Mouse (Mus musculus) midbrain, embryonic 14.5 days (tissue): ENCODE results near the gene Mrpl49. TPM values are rescaled to one million over a fixed set of nuclear protein-coding genes. Genes with fewer than 3 reads are reported as not detected.

Experiments
- ATAC-seq: fragments of 200-750 bp; cut with Nextera tagmentation; 2 replicates; pipeline ENCODE4 v1.8.0; 2017; ENCODE audit warnings: moderate number of reproducible peaks, moderate library complexity; ENCODE audit not compliant: low FRiP score, low TSS enrichment
- DNase-seq: peaks from one replicate; pipeline ENCODE4 v3.0.0-alpha.2; 2015
- H3K27ac ChIP-seq: fragments of 300-500 bp; sonication (generic); replicated peaks from 2 replicates; pipeline ENCODE4 v1.5.1; 2014; ENCODE audit warnings: mild to moderate bottlenecking, low read depth, low read length, moderate library complexity
- H3K27me3 ChIP-seq: fragments of 300-500 bp; sonication (generic); 2 replicates; pipeline ENCODE4 v1.6.1; 2014; ENCODE audit warnings: low read length, control low read depth, mixed read lengths; ENCODE audit not compliant: control insufficient read depth, insufficient read depth
- H3K36me3 ChIP-seq: fragments of 300-500 bp; sonication (generic); 2 replicates; pipeline ENCODE4 v1.6.1; 2014; ENCODE audit warnings: low read length, control low read depth; ENCODE audit not compliant: control insufficient read depth, insufficient read depth
- H3K4me1 ChIP-seq: fragments of 300-500 bp; sonication (generic); 2 replicates; pipeline ENCODE4 v1.6.1; 2014; ENCODE audit warnings: mild to moderate bottlenecking, antibody characterized with exemption, low read length, control low read depth; ENCODE audit not compliant: control insufficient read depth, insufficient read depth
- H3K4me2 ChIP-seq: fragments of 300-500 bp; sonication (generic); 2 replicates; pipeline ENCODE4 v1.6.1; 2014; ENCODE audit warnings: mild to moderate bottlenecking, low read length, moderate library complexity
- H3K4me3 ChIP-seq: fragments of 300-500 bp; sonication (generic); replicated peaks from 2 replicates; pipeline ENCODE4 v1.5.1; 2014; ENCODE audit warnings: low read depth, low read length
- H3K9ac ChIP-seq: fragments of 300-500 bp; sonication (generic); replicated peaks from 2 replicates; pipeline ENCODE4 v1.6.1; 2014; ENCODE audit warnings: mild to moderate bottlenecking, low read length, moderate library complexity
- H3K9me3 ChIP-seq: fragments of 300-500 bp; sonication (generic); 2 replicates; pipeline ENCODE4 v1.6.1; 2016; ENCODE audit warnings: low read length, control low read depth, mixed read lengths; ENCODE audit not compliant: control insufficient read depth
- WGBS: fragments of 180-500 bp; shearing (Covaris S2); extraction: QIAGEN DNeasy Blood & Tissue Kit; methylation state at CpG from one replicate; pipeline ENCODE4 v1.1.7; 2014; 5-methylcytosine and 5-hydroxymethylcytosine counted together
- polyA plus RNA-seq: library from polyadenylated mRNA; unstranded; fragments of >200 nt; fragmentation: Nextera tagmentation; extraction: Ambion mirVana; gene quantifications from 2 replicates; pipeline ENCODE4 v1.2.1, GENCODE M21; 2014

Gene Mrpl49
- polyA plus RNA-seq, 1 experiment from 2014 or later = 72.9 TPM

DNA sequence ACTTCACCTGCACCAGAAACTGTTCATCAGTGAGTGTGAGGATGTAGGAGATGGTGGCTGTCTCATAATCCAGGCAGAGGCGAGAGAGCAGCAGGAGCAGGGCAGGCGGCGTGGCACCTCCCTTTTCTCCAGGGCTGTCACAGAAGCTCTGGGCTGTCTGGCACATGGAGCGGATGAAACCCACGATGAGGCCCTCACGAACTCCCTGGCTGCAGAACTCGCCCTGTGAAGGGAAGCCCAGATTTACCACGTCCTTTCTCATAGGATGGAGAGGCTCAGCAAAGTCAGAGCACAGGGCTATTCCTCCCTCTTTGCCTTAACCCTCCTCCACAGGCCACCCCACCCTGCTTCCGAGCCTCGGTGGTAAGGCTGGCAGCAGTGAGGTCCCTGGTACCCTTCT, 12.3 kb upstream of the Mrpl49 start:
- no peaks in the 10 kb centered on the region for H3K9me3 ChIP-seq
- H3K9ac ChIP-seq = no peak overlapping the region
- DNase-seq (no peak), ATAC-seq (no peak)
- no peak overlapping the region for H3K27ac ChIP-seq
- no peak overlapping the region for H3K4me3 ChIP-seq
- no peak overlapping the region for H3K4me2 ChIP-seq
- WGBS = 93% methylated on average over 10 of the region's 10 CpGs
- peaks cover 14% of the 10 kb centered on the region for H3K4me1 ChIP-seq
- no peaks in the 10 kb centered on the region for H3K27me3 ChIP-seq
- H3K36me3 ChIP-seq = peaks cover 43% of the 10 kb centered on the region

DNA sequence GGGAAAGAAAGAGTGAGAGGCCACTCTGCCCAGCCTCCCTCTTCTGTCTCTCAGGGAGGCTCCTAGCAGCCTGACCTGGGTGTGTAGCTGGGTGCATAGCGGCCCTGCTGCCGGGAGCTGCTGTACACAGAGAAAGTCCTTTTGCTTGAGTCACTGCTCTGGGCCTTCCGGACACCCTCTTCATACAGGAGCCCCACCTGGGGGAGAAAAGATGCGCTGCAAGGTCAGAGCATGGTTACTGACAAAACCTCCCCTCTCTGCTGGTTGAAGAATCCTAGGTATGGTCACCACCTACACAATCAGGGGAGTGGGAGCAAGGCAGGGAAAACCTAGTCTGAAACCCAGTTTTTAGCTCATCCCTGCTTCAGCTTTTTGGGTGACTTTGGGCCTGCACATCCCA, 11.4 kb upstream of the Mrpl49 start:
- no peak overlapping the region for H3K4me3 ChIP-seq
- no peak overlapping the region for H3K4me2 ChIP-seq
- ATAC-seq (no peak), DNase-seq (no peak)
- no peaks in the 10 kb centered on the region for H3K9me3 ChIP-seq
- H3K9ac ChIP-seq = no peak overlapping the region
- no peak overlapping the region for H3K27ac ChIP-seq
- H3K36me3 ChIP-seq = peaks cover 41% of the 10 kb centered on the region
- H3K27me3 ChIP-seq = no peaks in the 10 kb centered on the region
- WGBS = 79% methylated on average over 4 of the region's 4 CpGs
- H3K4me1 ChIP-seq = peaks cover 14% of the 10 kb centered on the region

DNA sequence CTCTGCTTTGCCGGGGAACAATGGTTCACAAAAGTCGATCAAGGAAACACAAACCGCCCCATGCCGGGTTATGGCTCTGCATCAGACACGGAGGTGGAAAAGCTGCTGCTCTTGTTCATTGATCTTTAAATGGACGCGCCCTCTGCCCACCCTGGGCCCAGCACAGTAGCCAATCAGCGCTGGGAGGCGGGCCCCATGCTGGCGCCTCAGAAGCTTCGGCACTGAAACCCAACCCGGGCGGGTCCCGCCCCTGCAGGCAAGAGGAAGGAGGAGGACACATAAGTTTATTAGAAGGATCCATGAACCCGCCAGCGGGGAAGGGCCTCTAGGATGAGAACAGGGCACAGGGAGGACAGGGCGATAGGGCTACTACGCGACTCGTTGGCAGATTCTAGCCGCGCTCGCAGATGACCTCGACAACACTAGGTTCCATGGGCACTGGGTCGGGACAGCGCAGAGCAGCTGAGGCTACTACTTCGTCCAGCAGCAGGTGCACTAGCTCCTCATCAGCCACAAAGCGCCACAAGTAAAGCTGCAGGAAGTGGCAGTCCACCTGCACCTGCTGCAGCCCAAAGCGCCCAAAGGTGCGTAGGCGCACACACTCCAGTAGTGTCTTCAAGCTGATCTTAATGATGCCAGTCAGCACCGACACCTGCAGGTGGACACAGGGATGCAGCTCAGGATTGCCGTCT, 10.3 kb upstream of the Mrpl49 start, which contains the start of gene Tm7sf2:
TSS of gene Tm7sf2 (minus strand) at position 650 of the 692 bp plus-strand sequence.
- peak; percentile 91 for ATAC-seq
- Histone ChIP-seq H3K27ac (peak within 1 kb of the TSS; percentile 90), H3K4me2 (peak within 1 kb of the TSS; percentile 94), H3K9ac (peak within 1 kb of the TSS; percentile 70), H3K27me3 (no peaks in the 10 kb centered on the region), H3K9me3 (no peaks in the 10 kb centered on the region), H3K4me3 (peak within 1 kb of the TSS; percentile 58), H3K4me1 (peaks cover 19% of the 10 kb centered on the region), H3K36me3 (peaks cover 33% of the 10 kb centered on the region)
- 8% methylated on average over 33 of the region's 33 CpGs for WGBS
- peak; percentile 94 for DNase-seq

DNA sequence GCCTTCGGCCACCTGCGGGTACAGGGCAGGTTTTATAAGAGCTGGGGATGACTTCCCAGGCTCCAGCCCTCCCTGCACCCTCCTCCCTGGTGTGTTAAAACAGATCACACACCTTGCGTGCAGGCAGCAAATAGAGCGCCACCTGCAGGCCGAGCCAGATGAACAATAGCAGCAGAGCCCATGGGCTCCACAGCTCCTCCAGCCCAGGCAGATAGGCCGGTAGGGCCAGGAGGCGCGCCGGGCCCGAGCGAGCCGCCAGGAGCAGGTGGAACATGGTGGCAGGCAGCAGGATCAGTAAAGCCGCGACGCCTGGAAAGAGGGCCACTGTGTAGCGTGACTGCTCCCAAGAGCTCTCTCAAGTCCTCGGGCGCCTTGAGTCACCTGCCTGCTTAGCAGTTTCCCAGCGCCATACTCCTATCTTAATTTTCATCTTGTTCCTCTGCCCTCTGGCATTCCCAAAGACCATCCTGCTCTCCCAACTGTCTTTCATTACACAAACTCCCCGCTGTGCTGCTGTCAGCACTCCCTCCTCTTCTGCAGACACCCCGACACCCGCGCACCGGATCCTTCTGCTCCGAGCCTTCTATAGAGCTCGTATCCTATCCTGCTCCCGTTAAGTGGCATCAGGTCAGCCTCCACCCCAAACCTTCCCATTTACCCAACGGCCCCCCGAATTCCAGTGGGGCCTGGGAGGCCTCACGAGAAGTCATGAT, 9.6 kb upstream of the Mrpl49 start:
- Histone ChIP-seq H3K9ac (peak overlapping the region; percentile 70), H3K4me3 (peak overlapping the region; percentile 58), H3K4me2 (peak overlapping the region; percentile 94), H3K27ac (peak overlapping the region; percentile 90), H3K9me3 (no peaks in the 10 kb centered on the region), H3K36me3 (peaks cover 31% of the 10 kb centered on the region), H3K4me1 (peaks cover 26% of the 10 kb centered on the region), H3K27me3 (no peaks in the 10 kb centered on the region)
- peak; percentile 93 for DNase-seq
- ATAC-seq = peak; percentile 67
- under 1% methylated on average over 30 of the region's 30 CpGs for WGBS

DNA sequence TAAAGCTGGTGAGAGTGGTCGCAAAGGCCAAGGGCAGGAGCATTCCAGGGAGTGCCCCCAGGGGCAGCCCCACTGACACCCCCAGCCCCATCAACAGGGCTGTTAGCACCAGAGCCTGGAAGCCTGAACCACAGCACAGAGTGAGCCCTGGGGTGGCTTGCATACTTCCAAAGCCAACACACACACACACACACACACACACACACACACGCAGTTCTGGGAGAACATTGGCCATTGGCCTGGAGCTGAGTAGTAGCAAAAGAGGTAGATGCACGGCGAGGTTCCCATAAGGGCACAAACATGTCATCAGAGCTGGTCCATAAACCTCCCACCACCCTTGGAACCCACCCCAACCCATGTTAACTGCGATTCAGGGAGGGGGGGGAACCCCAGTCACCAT, 9.0 kb upstream of the Mrpl49 start:
- Histone ChIP-seq H3K36me3 (peaks cover 30% of the 10 kb centered on the region), H3K4me2 (peak overlapping the region; percentile 94), H3K4me3 (peak overlapping the region; percentile 58), H3K27ac (peak overlapping the region; percentile 90), H3K27me3 (no peaks in the 10 kb centered on the region), H3K4me1 (peaks cover 30% of the 10 kb centered on the region), H3K9ac (peak overlapping the region; percentile 70), H3K9me3 (no peaks in the 10 kb centered on the region)
- 34% methylated on average over 5 of the region's 5 CpGs for WGBS
- peak; percentile 31 for DNase-seq
- ATAC-seq = no peak

DNA sequence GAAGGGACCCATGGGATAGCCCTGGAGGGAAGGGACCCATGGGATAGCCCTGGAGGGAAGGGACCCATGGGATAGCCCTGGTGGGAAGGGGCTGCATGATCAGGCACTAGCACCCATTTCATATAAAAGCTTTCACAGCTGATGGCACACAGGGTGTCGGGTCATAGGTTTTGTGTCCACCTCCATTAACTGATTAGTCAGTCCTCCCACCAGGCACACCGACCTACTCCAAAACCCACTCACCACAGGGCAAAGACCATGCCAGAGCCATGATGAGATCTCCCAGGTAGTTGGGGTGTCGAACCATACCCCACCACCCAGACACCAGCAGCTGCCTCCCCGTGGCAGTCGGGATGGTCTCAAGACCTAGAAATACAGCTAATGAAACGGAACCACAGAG, 5.5 kb upstream of the Mrpl49 start:
- no peaks in the 10 kb centered on the region for H3K9me3 ChIP-seq
- peaks cover 32% of the 10 kb centered on the region for H3K4me1 ChIP-seq
- no peak overlapping the region for H3K27ac ChIP-seq
- DNase-seq (no peak), ATAC-seq (no peak)
- no peak overlapping the region for H3K4me3 ChIP-seq
- no peaks in the 10 kb centered on the region for H3K27me3 ChIP-seq
- peak overlapping the region; percentile 100; the same call in 1 of the 2 replicates for H3K4me2 ChIP-seq
- 96% methylated on average over 6 of the region's 6 CpGs for WGBS
- H3K9ac ChIP-seq = no peak overlapping the region
- H3K36me3 ChIP-seq = peaks cover 7% of the 10 kb centered on the region

DNA sequence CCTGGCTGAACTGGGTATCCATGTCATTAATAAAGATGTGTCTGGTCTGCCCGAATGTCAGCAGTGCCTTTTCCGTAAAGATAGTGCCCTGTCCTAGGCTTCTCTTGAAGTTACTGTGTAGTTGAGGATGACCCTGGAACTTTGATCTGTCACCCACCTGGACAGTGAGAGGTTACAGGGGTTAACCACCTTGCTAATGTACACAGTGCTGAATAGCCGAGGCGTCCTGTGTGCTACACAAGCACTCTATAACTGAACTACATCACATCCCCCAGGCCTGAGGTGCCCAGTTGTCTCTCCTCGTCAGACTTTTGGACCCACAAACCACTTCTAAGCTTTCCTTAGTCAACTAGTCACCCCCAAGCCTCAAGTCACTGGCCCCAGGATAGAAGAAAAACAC, 4.8 kb upstream of the Mrpl49 start:
- no peaks in the 10 kb centered on the region for H3K27me3 ChIP-seq
- ATAC-seq = no peak

DNA sequence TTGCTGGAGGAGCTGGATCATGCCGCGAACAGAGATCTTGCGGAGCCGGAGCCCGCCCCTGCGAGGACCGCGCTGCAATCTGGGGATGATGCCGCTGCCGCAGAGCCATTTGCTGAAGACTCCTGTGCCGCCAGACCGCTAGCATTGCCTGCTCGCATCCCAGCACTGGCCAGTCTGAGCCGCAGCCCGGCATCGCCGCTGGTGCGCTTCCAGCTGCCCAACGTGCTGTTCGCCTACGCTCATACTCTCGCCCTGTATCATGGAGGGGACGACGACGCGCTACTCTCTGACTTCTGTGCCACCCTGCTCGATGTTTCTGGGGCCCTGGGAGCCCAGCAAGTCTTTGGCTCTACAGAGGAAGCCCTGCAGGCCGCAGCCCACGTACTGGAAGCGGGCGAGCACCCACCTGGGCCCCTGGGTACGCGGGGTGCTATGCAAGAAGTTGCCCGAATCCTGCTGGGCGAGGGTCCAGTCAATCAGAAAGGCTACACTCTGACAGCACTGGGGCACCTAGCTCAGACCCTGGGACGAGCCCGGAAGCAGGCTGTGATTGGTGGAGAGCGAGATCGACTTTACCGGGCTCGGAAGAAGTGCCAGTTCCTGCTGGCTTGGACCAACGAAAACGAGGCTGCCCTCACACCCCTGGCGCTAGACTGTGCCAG, 4.2 kb upstream of the Mrpl49 start:
- H3K9ac ChIP-seq = peak overlapping the region; percentile 91
- no peak for ATAC-seq
- peak overlapping the region; percentile 100 for H3K4me2 ChIP-seq
- peak; percentile 47 for DNase-seq
- H3K4me3 ChIP-seq = peak overlapping the region; percentile 77
- 1% methylated on average over 44 of the region's 44 CpGs for WGBS
- peaks cover 31% of the 10 kb centered on the region for H3K4me1 ChIP-seq
- no peaks in the 10 kb centered on the region for H3K27me3 ChIP-seq
- H3K36me3 ChIP-seq = peaks cover 7% of the 10 kb centered on the region
- no peaks in the 10 kb centered on the region for H3K9me3 ChIP-seq
- peak overlapping the region; percentile 89 for H3K27ac ChIP-seq

More for the DNA sequence above, 4.8 kb upstream of the Mrpl49 start:
- no peak for DNase-seq
- Histone ChIP-seq H3K4me3 (peak overlapping the region; percentile 77), H3K36me3 (peaks cover 7% of the 10 kb centered on the region), H3K4me2 (peak overlapping the region; percentile 100), H3K9ac (peak overlapping the region; percentile 91; the same call in 1 of the 2 replicates), H3K9me3 (no peaks in the 10 kb centered on the region), H3K27ac (peak overlapping the region; percentile 89; the same call in 1 of the 2 replicates), H3K4me1 (peaks cover 31% of the 10 kb centered on the region)
- 70% methylated on average over 5 of the region's 5 CpGs for WGBS
